Mouse (Mus musculus): ENCODE measurements at regions not wholly inside any gene's neighbourhood (a gene's known extent, or its start where the extent isn't known, plus 50 kb on each side); places are given as distances from the start of the nearest gene placed in this dataset.

DNA sequence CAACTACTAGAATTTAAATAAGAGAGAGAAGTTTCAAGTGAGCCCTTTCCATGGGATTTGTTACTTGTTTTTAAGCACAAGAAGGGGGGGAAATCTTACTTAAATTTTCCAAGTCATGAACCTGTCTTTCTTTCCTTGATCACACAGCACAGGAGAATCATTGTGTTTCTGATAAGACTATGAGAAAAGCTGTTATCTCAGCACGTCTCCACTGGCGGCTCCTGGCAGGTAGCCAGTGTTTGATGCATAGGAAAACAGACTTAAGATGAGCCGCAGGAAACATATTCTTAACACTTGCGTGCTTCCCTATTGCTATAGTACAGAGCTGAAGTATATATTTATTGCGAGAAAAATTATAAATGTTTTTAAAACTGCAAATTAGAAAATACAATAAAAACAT is 920.3 kb downstream of the Efna5 start:
- no peak overlapping the region for H3K9ac ChIP-seq (ENCODE audit: low read length)
- no peak for ATAC-seq (replicated peaks; ENCODE audit: extremely low read depth, insufficient read depth, low FRiP score)
- H3K4me3 ChIP-seq (ENCODE audit: low read length) = no peak overlapping the region
- no peaks in the 10 kb centered on the region for H3K36me3 ChIP-seq (ENCODE audit: control insufficient read depth, insufficient read depth)
- no peaks in the 10 kb centered on the region for H3K27me3 ChIP-seq (ENCODE audit: control insufficient read depth, insufficient read depth, low read length)
- no peak overlapping the region for H3K27ac ChIP-seq (ENCODE audit: low read length)
- peak overlapping the region; percentile 18; the same call in 1 of the 2 replicates for H3K4me2 ChIP-seq (ENCODE audit: low read depth, low read length)
- H3K4me1 ChIP-seq (ENCODE audit: control insufficient read depth, insufficient read depth, low read length) = peaks cover 12% of the 10 kb centered on the region
- 26% methylated on average over 5 of the region's 5 CpGs for WGBS
- no peaks in the 10 kb centered on the region for H3K9me3 ChIP-seq (replicated peaks; ENCODE audit: control insufficient read depth, low read length)

DNA sequence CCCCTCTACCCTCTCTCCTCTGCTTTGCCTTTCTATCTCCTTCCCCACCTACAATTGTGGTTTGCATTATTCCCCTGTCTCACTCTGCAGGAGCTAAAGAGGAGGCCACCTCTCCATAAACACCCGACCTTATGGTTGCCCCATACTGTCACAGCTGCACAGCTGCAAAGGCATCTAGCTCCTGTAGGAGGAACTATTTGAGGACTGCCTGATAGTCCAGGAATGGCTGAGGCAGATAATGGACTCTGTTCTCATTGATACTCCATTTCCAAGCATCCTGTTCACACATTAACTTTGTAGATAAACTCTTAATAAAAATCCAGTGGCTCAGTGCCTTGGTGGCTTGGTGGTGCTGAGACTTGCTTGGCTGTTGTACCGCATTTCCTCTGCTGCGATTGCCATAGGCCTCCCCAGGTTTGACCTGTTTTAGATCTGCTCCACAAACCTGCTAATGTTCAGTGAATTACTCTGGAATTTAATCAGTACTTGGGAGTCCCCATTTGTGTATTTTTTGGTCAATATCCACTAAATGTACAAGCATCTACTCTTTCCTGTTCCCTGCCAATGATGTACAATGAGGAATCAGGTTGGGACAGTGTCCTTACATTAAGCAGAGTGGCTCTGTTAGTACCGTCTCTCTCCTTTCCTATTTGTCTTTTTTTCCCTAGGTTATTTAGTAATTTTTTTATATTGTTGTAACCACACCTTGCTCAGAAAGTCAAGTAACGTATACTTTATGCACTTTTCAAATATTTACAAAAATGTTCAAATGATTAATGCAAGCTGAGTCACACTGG is 920.9 kb downstream of the Efna5 start:
- H3K27ac ChIP-seq (ENCODE audit: low read length) = no peak overlapping the region
- peak; percentile 77 for ATAC-seq (replicated peaks; ENCODE audit: extremely low read depth, insufficient read depth, low FRiP score)
- 32% methylated on average over 5 of the region's 5 CpGs for WGBS

DNA sequence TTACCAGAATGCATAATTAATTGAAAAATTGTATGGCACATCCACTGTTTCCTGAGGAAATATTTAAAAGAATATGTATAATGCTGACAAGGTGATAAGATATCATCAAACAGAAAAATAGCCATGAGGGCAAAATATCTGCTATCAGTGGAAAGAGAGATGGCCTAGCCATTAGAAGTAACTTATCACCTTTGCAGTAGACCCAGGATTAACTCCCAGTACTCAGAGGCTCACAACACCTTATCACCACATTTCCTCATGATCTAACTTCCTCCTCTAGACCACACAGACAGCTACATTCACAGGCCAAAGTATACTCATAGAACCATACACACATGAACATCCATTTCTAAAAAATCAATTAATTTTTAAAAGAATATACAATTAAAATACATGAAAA is 963.4 kb downstream of the Efna5 start:
- Histone ChIP-seq H3K27me3 (ENCODE audit: control insufficient read depth, insufficient read depth, low read length) (no peaks in the 10 kb centered on the region), H3K36me3 (ENCODE audit: control insufficient read depth, insufficient read depth) (no peaks in the 10 kb centered on the region), H3K9me3 (replicated peaks; ENCODE audit: control insufficient read depth, low read length) (no peaks in the 10 kb centered on the region), H3K4me2 (ENCODE audit: low read depth, low read length) (no peak overlapping the region), H3K9ac (ENCODE audit: low read length) (no peak overlapping the region), H3K4me3 (ENCODE audit: low read length) (no peak overlapping the region), H3K27ac (ENCODE audit: low read length) (no peak overlapping the region), H3K4me1 (ENCODE audit: control insufficient read depth, insufficient read depth, low read length) (no peaks in the 10 kb centered on the region)
- no peak for ATAC-seq (replicated peaks; ENCODE audit: extremely low read depth, insufficient read depth, low FRiP score)

More for the DNA sequence above, 920.9 kb downstream of the Efna5 start:
- Histone ChIP-seq H3K27me3 (ENCODE audit: control insufficient read depth, insufficient read depth, low read length) (no peaks in the 10 kb centered on the region), H3K36me3 (ENCODE audit: control insufficient read depth, insufficient read depth) (no peaks in the 10 kb centered on the region), H3K4me2 (ENCODE audit: low read depth, low read length) (no peak overlapping the region), H3K4me1 (ENCODE audit: control insufficient read depth, insufficient read depth, low read length) (peaks cover 12% of the 10 kb centered on the region), H3K9me3 (replicated peaks; ENCODE audit: control insufficient read depth, low read length) (no peaks in the 10 kb centered on the region), H3K4me3 (ENCODE audit: low read length) (no peak overlapping the region), H3K9ac (ENCODE audit: low read length) (no peak overlapping the region)

DNA sequence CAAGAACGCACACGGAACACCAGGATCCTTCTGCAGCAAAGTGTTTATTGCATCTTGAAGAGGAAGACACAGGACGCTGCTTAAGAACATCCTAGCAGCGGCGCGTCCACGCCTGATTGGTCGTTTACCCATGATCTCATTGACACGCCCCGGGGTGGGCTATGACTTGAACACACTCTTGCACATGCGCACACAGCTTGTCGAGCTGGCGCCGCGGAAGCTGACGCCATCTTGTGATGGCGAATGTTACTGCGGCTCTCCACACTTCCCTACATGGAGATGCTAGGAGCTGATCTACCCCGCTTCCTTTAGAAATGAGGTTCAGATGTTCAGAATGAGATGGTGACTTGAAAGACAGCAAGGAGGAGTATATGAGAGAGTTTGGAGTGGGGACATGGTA is 978.2 kb downstream of the Efna5 start:
- 90% methylated on average over 19 of the region's 19 CpGs for WGBS
- no peak overlapping the region for H3K4me3 ChIP-seq (ENCODE audit: low read length)
- no peaks in the 10 kb centered on the region; the same call in 1 of the 2 replicates for H3K9me3 ChIP-seq (replicated peaks; ENCODE audit: control insufficient read depth, low read length)
- H3K27ac ChIP-seq (ENCODE audit: low read length) = no peak overlapping the region
- no peak for ATAC-seq (replicated peaks; ENCODE audit: extremely low read depth, insufficient read depth, low FRiP score)
- no peak overlapping the region for H3K4me2 ChIP-seq (ENCODE audit: low read depth, low read length)
- no peaks in the 10 kb centered on the region for H3K27me3 ChIP-seq (ENCODE audit: control insufficient read depth, insufficient read depth, low read length)
- H3K4me1 ChIP-seq (ENCODE audit: control insufficient read depth, insufficient read depth, low read length) = no peaks in the 10 kb centered on the region
- H3K9ac ChIP-seq (ENCODE audit: low read length) = no peak overlapping the region
- H3K36me3 ChIP-seq (ENCODE audit: control insufficient read depth, insufficient read depth) = no peaks in the 10 kb centered on the region

DNA sequence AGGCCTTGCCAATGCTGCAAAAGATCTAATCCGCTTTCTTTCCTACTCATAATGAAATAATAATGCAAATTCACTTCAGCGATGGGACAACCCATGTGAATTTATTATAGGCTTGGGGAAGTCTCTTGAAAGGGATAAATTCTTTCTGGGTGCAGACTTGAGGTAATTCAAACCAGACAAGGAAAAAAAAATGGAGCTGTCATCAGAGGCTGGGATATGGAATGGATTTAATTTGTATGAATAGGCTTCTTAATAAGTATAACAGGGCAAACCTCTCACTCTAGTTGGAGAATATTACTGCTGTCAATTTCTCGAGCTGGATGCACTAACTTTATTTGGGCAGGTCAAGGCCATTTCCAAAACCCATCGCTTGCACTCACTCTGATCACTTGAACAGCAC is 990.5 kb downstream of the Efna5 start:
- H3K9ac ChIP-seq (ENCODE audit: low read length) = no peak overlapping the region
- no peaks in the 10 kb centered on the region for H3K27me3 ChIP-seq (ENCODE audit: control insufficient read depth, insufficient read depth, low read length)
- H3K36me3 ChIP-seq (ENCODE audit: control insufficient read depth, insufficient read depth) = no peaks in the 10 kb centered on the region
- H3K9me3 ChIP-seq (replicated peaks; ENCODE audit: control insufficient read depth, low read length) = no peaks in the 10 kb centered on the region
- WGBS = 79% methylated on average over 4 of the region's 4 CpGs
- H3K27ac ChIP-seq (ENCODE audit: low read length) = no peak overlapping the region
- no peak for ATAC-seq (replicated peaks; ENCODE audit: extremely low read depth, insufficient read depth, low FRiP score)
- no peaks in the 10 kb centered on the region for H3K4me1 ChIP-seq (ENCODE audit: control insufficient read depth, insufficient read depth, low read length)
- H3K4me3 ChIP-seq (ENCODE audit: low read length) = no peak overlapping the region
- H3K4me2 ChIP-seq (ENCODE audit: low read depth, low read length) = no peak overlapping the region

DNA sequence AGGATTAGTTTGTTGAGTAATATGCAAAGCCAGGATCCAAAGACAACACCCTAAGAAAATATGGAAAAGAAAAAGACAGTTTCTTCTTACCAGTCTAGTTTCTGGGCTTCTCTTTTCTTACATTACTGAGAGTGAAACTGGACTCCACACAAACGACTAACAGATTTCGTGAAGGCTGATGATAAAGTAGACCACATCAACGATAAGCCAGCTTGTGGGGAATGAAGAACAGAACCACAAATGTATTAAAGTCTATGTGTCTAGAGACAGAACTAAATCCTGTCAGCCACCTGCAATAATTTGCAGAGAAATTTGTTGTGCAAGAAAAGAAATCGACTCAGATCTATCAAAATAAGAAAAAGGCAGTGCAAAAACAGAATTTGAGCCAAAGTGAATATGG is 1015.0 kb downstream of the Efna5 start:
- 62% methylated on average over 4 of the region's 4 CpGs for WGBS
- Histone ChIP-seq H3K4me2 (ENCODE audit: low read depth, low read length) (no peak overlapping the region), H3K4me3 (ENCODE audit: low read length) (no peak overlapping the region), H3K9me3 (replicated peaks; ENCODE audit: control insufficient read depth, low read length) (no peaks in the 10 kb centered on the region), H3K9ac (ENCODE audit: low read length) (no peak overlapping the region), H3K4me1 (ENCODE audit: control insufficient read depth, insufficient read depth, low read length) (no peaks in the 10 kb centered on the region), H3K27ac (ENCODE audit: low read length) (no peak overlapping the region), H3K36me3 (ENCODE audit: control insufficient read depth, insufficient read depth) (no peaks in the 10 kb centered on the region), H3K27me3 (ENCODE audit: control insufficient read depth, insufficient read depth, low read length) (no peaks in the 10 kb centered on the region)
- no peak for ATAC-seq (replicated peaks; ENCODE audit: extremely low read depth, insufficient read depth, low FRiP score)

DNA sequence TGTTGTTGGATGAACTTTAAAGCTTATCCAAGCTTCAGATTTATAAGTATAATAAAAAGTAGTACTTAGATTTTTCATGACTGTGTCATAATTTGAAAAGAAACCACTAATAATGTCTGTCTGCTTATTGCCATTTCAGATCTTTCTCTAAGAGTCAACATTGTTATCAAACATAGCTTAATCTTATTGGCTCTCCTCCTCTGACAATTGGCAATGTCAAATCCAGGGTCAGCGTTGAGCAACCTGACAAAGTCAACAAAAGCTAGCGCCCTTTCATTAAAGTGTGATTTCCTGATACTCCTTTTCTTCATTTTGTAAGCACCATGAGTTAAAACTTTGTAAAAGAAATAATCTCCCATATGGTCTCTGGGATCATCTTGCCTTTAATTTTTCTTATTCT is 1018.7 kb downstream of the Efna5 start:
- Histone ChIP-seq H3K27me3 (ENCODE audit: control insufficient read depth, insufficient read depth, low read length) (no peaks in the 10 kb centered on the region), H3K36me3 (ENCODE audit: control insufficient read depth, insufficient read depth) (no peaks in the 10 kb centered on the region), H3K4me3 (ENCODE audit: low read length) (no peak overlapping the region), H3K9me3 (replicated peaks; ENCODE audit: control insufficient read depth, low read length) (no peaks in the 10 kb centered on the region), H3K27ac (ENCODE audit: low read length) (no peak overlapping the region), H3K9ac (ENCODE audit: low read length) (no peak overlapping the region), H3K4me2 (ENCODE audit: low read depth, low read length) (no peak overlapping the region), H3K4me1 (ENCODE audit: control insufficient read depth, insufficient read depth, low read length) (no peaks in the 10 kb centered on the region)
- 45% methylated on average over 2 of the region's 2 CpGs for WGBS
- ATAC-seq (replicated peaks; ENCODE audit: extremely low read depth, insufficient read depth, low FRiP score) = no peak

DNA sequence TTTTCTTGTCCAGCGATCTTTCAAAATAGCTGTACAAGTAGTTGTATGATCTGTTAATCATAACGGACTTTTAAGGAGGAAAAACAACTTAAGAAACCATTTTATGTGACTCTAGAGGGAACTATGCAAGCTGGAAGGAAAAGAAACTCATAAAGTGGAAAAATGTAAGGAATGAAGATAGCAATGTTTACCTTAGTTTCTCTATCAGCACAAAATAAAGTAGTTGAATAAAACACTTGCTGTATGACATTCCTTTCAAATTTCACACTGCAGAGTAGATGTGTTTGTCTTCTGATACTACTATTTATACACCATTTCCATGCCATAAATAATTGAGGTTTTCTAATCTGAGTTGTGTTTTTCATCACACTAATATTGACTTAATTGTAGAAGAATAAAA is 1043.6 kb downstream of the Efna5 start:
- H3K9ac ChIP-seq (ENCODE audit: low read length) = no peak overlapping the region
- H3K4me3 ChIP-seq (ENCODE audit: low read length) = no peak overlapping the region
- H3K27ac ChIP-seq (ENCODE audit: low read length) = no peak overlapping the region
- no peaks in the 10 kb centered on the region for H3K27me3 ChIP-seq (ENCODE audit: control insufficient read depth, insufficient read depth, low read length)
- no peak for ATAC-seq (replicated peaks; ENCODE audit: extremely low read depth, insufficient read depth, low FRiP score)
- H3K4me1 ChIP-seq (ENCODE audit: control insufficient read depth, insufficient read depth, low read length) = no peaks in the 10 kb centered on the region
- 65% methylated on average over 2 of the region's 2 CpGs for WGBS
- H3K9me3 ChIP-seq (replicated peaks; ENCODE audit: control insufficient read depth, low read length) = no peaks in the 10 kb centered on the region
- H3K36me3 ChIP-seq (ENCODE audit: control insufficient read depth, insufficient read depth) = no peaks in the 10 kb centered on the region
- no peak overlapping the region for H3K4me2 ChIP-seq (ENCODE audit: low read depth, low read length)

DNA sequence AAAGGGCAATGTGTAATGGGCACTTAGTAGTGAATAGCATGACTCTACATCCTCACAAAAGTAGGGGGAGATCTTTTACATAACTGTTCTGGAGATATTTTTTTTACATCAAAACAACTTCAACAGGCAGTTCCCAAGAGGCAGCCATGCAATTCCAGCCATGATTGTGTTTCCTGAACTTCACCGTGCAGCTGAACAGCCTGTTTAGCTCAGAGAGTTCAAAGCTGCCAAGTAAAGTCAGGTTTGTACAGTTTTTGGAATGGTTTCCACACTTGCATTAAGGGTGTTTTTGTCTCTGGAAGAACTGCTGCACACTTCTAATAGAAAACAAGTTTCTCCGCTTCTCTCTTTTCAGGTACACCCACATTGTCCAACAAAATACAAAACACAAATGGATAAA is 1065.6 kb downstream of the Efna5 start:
- no peaks in the 10 kb centered on the region for H3K4me1 ChIP-seq (ENCODE audit: control insufficient read depth, insufficient read depth, low read length)
- no peaks in the 10 kb centered on the region for H3K27me3 ChIP-seq (ENCODE audit: control insufficient read depth, insufficient read depth, low read length)
- no peak overlapping the region for H3K4me3 ChIP-seq (ENCODE audit: low read length)
- no peaks in the 10 kb centered on the region for H3K9me3 ChIP-seq (replicated peaks; ENCODE audit: control insufficient read depth, low read length)
- no peaks in the 10 kb centered on the region for H3K36me3 ChIP-seq (ENCODE audit: control insufficient read depth, insufficient read depth)
- no peak overlapping the region for H3K27ac ChIP-seq (ENCODE audit: low read length)
- 65% methylated on average over 2 of the region's 2 CpGs for WGBS
- no peak overlapping the region for H3K9ac ChIP-seq (ENCODE audit: low read length)
- ATAC-seq (replicated peaks; ENCODE audit: extremely low read depth, insufficient read depth, low FRiP score) = no peak
- no peak overlapping the region for H3K4me2 ChIP-seq (ENCODE audit: low read depth, low read length)
